Mouse (Mus musculus) C2C12 (cell line): ENCODE data around the gene Fnip2. TPM values are rescaled to one million over a fixed set of nuclear protein-coding genes. Genes with fewer than 3 reads are reported as not detected.

ENCODE experiments used
- H3K27me3 ChIP-seq: one replicate; pipeline ENCODE4 v1.6.1; 2011; ENCODE audit not compliant: control insufficient read depth, insufficient read depth, insufficient read length
- H3K36me3 ChIP-seq: one replicate; pipeline ENCODE4 v1.6.1; 2011; ENCODE audit not compliant: control insufficient read depth, insufficient read depth
- H3K4me3 ChIP-seq: one replicate; pipeline ENCODE4 v1.5.1; 2011; ENCODE audit warnings: mild to moderate bottlenecking, control low read depth; ENCODE audit not compliant: poor library complexity, insufficient read depth, severe bottlenecking
- H3K79me2 ChIP-seq: one replicate; pipeline ENCODE4 v1.6.1; 2011; ENCODE audit not compliant: control insufficient read depth, insufficient read depth
- H3K79me3 ChIP-seq: one replicate; pipeline ENCODE4 v1.6.1; 2011; ENCODE audit warnings: low read depth, control low read depth
- H3ac ChIP-seq: one replicate; pipeline ENCODE3; 2011; ENCODE audit warnings: low read depth; ENCODE audit not compliant: control insufficient read depth, insufficient read length
- CEBPB ChIP-seq: IDR thresholded peaks from one replicate; pipeline ENCODE4 v1.6.1; 2011; ENCODE audit warnings: low read depth, mild to moderate bottlenecking, control low read depth, moderate library complexity
- CTCF ChIP-seq: IDR thresholded peaks from one replicate; pipeline ENCODE4 v1.5.1; 2011; ENCODE audit not compliant: control insufficient read depth, insufficient read depth, insufficient read length
- FOSL1 ChIP-seq: IDR thresholded peaks from one replicate; pipeline ENCODE4 v1.8.0; 2011; ENCODE audit warnings: mild to moderate bottlenecking, low read length; ENCODE audit not compliant: poor library complexity, insufficient read depth, severe bottlenecking
- MAX ChIP-seq: IDR thresholded peaks from one replicate; pipeline ENCODE4 v1.6.1; 2011; ENCODE audit warnings: mild to moderate bottlenecking, control low read depth
- MYOD1 ChIP-seq: IDR thresholded peaks from one replicate; pipeline ENCODE4 v1.6.1; 2011; ENCODE audit warnings: low read depth; ENCODE audit not compliant: control insufficient read depth, insufficient read length
- MYOG ChIP-seq: IDR thresholded peaks from one replicate; pipeline ENCODE4 v1.6.1; 2011; ENCODE audit not compliant: control insufficient read depth, insufficient read length; ENCODE audit errors: extremely low read depth
- USF1 ChIP-seq: IDR thresholded peaks from one replicate; pipeline ENCODE4 v1.6.1; 2011; ENCODE audit warnings: low read depth, mild to moderate bottlenecking, control low read depth, moderate library complexity
- polyA plus RNA-seq: library from polyadenylated mRNA; unstranded; fragments of >200 nt; fragmentation: generic; extraction: Trizol; gene quantifications from one replicate; pipeline ENCODE4 v1.2.1, GENCODE M21; 2012; ENCODE audit warnings: missing spikeins

The Fnip2 gene
- polyA plus RNA-seq, 1 experiment = 4.0 TPM

DNA sequence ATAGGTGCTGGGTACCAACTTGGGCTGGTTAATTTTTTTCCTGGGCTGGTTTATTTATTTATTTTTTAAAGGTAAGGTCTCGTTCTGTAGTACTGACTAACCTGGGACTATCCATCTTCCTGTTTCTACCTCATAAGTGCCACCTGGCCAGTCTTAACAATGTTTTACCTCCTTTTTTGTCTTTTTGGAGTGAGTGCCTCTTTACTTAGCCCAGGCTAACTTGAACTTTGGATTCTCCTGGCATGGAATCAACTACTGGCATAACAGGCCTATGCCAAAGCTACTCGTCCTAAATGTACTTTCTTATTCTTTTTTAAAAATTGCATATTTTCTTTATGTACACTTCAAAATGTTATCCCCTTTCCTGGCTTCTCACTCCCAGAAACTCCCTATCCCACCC, 22.1 kb upstream of the Fnip2 start:
- H3K79me2 ChIP-seq = peaks cover 40% of the 10 kb centered on the region
- H3K4me3 ChIP-seq = no peak overlapping the region
- H3ac ChIP-seq = no peak overlapping the region
- peaks cover 30% of the 10 kb centered on the region for H3K79me3 ChIP-seq
- TF ChIP-seq CEBPB (no peak), MYOD1 (no peak), MYOG (no peak), USF1 (no peak), MAX (no peak), FOSL1 (no peak), CTCF (no peak)
- H3K27me3 ChIP-seq = no peaks in the 10 kb centered on the region
- H3K36me3 ChIP-seq = peaks cover 19% of the 10 kb centered on the region

DNA sequence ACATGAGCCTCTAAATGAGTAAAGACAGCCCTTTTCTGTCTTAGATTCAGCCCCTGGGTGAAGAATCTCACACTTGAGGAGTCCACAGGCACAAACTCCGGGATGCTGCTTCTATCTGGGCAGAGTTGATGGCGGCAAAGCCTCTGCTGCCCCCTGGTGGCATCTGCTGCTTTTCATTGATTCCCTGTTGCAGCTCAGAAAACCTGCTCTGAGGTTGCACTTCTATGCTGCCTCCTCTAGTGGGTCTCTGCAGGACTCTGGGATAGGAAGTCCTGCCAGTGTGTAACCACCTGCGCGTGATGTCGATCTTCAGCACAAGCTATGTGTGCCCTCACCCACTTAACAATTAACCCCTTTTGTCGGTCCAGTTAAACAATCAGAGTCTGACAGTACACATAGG, 19.2 kb upstream of the Fnip2 start:
- Histone ChIP-seq H3K4me3 (no peak overlapping the region), H3K79me3 (peaks cover 5% of the 10 kb centered on the region), H3K36me3 (no peaks in the 10 kb centered on the region), H3K27me3 (no peaks in the 10 kb centered on the region), H3K79me2 (peaks cover 12% of the 10 kb centered on the region), H3ac (no peak overlapping the region)
- TF ChIP-seq MYOG = no peak
- TF ChIP-seq USF1 = no peak
- no peak for TF ChIP-seq CEBPB
- no peak for TF ChIP-seq MYOD1
- TF ChIP-seq MAX = peak; percentile 14
- TF ChIP-seq CTCF = peak; percentile 79
- no peak for TF ChIP-seq FOSL1

DNA sequence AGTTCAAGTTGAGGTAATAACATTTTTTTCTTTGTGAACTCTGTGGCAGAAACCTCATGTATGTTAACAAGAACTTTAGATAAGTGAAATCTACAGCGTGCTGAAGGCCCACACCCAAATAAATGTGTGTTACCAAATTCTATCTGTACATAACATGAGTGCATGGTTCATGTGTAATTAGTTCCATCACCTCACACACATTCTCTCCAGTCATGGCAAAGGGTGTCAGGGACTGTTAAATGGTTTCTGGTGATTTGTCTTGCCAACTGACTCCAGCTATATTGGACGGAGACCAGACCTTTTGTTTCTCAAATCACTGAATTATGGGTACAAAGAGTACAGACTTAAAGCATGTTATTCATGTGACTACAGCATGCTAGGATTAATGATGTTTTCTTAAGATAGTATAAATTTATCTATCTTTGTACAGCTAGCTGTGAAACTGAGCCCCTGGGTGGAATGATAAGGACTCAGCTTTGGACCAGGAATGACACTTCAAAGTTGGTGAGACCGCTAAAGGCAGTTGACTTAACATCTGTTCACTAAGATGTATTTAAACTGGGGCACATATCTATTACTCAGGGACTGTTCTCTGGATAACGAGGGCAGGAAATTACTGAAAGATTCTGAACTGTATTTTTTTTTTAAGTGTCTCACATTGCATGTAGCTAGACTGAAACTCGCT, 12.4 kb upstream of the Fnip2 start:
- Histone ChIP-seq H3K27me3 (no peaks in the 10 kb centered on the region), H3K36me3 (no peaks in the 10 kb centered on the region), H3K4me3 (no peak overlapping the region), H3K79me2 (no peaks in the 10 kb centered on the region), H3K79me3 (no peaks in the 10 kb centered on the region), H3ac (no peak overlapping the region)
- no peak for TF ChIP-seq CTCF
- TF ChIP-seq MAX = no peak
- TF ChIP-seq FOSL1 = no peak
- TF ChIP-seq MYOG = no peak

DNA sequence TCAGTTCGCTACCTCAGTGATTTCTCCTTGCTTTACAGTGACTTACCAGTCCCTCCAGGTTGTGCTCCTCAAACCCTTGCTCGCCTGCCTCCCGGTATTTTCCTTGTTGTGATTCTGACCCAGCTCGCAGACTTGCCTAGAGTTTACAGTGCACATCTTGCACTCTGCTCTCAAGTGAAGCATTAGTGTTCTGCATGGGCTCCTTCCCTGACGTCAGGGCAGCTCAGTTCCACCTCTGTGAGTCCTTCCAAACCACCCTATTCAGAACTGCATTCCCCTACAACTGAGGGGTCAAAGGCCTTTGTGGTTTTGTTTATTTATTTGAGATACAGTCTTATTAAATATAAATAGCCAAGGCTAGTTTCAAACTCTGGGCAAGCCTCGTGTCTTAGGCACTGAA, 10.6 kb upstream of the Fnip2 start:
- no peak overlapping the region for H3K4me3 ChIP-seq
- no peaks in the 10 kb centered on the region for H3K36me3 ChIP-seq
- H3K79me3 ChIP-seq = no peaks in the 10 kb centered on the region
- no peaks in the 10 kb centered on the region for H3K79me2 ChIP-seq
- no peak overlapping the region for H3ac ChIP-seq
- H3K27me3 ChIP-seq = no peaks in the 10 kb centered on the region
- TF ChIP-seq CTCF = no peak
- TF ChIP-seq MYOD1 = no peak
- no peak for TF ChIP-seq MAX
- TF ChIP-seq USF1 = no peak
- TF ChIP-seq CEBPB = no peak
- TF ChIP-seq MYOG = no peak
- TF ChIP-seq FOSL1 = no peak

DNA sequence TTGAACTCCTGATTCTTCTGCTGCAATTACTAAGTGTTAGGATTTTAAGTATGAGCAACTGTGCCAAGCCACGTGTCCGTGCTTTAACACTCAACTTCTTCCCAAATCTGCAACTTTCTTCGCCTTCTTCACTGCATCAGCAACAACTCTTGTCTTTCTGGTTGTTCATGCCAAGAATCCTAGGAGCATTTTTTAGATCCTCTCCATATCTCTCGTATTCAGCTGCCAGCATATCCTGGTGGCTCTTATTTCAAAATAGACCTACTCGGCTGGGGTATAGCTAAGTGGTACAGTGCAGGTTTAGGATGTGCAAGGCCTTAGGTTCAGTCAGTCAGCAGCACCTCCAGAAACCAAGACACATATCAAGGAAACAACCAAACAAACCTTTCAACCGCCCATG, 10.0 kb upstream of the Fnip2 start:
- Histone ChIP-seq H3K27me3 (no peaks in the 10 kb centered on the region), H3ac (no peak overlapping the region), H3K79me2 (no peaks in the 10 kb centered on the region), H3K79me3 (no peaks in the 10 kb centered on the region), H3K4me3 (no peak overlapping the region), H3K36me3 (no peaks in the 10 kb centered on the region)
- TF ChIP-seq MYOG (no peak), USF1 (no peak), MYOD1 (no peak), CTCF (no peak), CEBPB (no peak), MAX (no peak), FOSL1 (no peak)

DNA sequence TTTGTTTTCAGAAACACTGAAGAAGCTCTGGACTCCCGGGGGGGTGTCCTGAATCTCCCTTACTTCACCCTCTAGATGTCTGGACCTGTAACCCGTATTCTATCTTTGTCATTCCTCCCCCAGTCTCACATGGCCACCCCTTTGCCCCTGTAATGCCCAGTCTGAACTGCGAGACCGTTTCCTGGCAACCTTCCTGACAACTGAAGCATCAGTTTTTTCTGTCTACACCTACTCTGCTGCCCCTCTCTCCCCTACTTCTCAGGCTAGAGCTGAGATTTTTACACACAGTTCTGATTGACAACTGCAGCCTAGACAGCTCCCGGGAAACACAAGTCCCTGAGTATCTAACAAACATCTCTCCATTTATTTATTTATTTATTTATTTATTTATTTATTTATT, 9.3 kb upstream of the Fnip2 start:
- TF ChIP-seq MYOG (no peak), CTCF (no peak), MAX (no peak), MYOD1 (no peak), FOSL1 (no peak), CEBPB (no peak), USF1 (no peak)
- H3K36me3 ChIP-seq = no peaks in the 10 kb centered on the region
- no peak overlapping the region for H3K4me3 ChIP-seq
- H3K79me2 ChIP-seq = no peaks in the 10 kb centered on the region
- H3ac ChIP-seq = no peak overlapping the region
- no peaks in the 10 kb centered on the region for H3K27me3 ChIP-seq
- H3K79me3 ChIP-seq = no peaks in the 10 kb centered on the region
